Mouse (Mus musculus) lung, postnatal 0 days (tissue): Measurements from ENCODE around the gene Vrk3. TPM values are rescaled to one million over a fixed set of nuclear protein-coding genes. Genes with fewer than 3 reads are reported as not detected.

ENCODE experiments used
- ATAC-seq: fragments of 200-750 bp; cut with Nextera tagmentation; 2 replicates; pipeline ENCODE4 v1.8.0; 2017; ENCODE audit warnings: moderate library complexity
- DNase-seq: peaks from one replicate; pipeline ENCODE4 v3.0.0-alpha.2; 2016; ENCODE audit warnings: low spot score
- H3K27ac ChIP-seq: fragments of 300-500 bp; sonication (generic); 2 replicates; pipeline ENCODE4 v1.5.1; 2014; ENCODE audit warnings: antibody characterized with exemption, mild to moderate bottlenecking, low read length, mixed read lengths
- H3K27me3 ChIP-seq: fragments of 300-500 bp; sonication (generic); replicated peaks from 2 replicates; pipeline ENCODE4 v1.6.1; 2014; ENCODE audit warnings: low read length, mixed read lengths; ENCODE audit not compliant: insufficient read depth
- H3K36me3 ChIP-seq: fragments of 300-500 bp; sonication (generic); 2 replicates; pipeline ENCODE4 v1.6.1; 2014; ENCODE audit warnings: low read length, mixed read lengths; ENCODE audit not compliant: insufficient read depth
- H3K4me1 ChIP-seq: fragments of 300-500 bp; sonication (generic); 2 replicates; pipeline ENCODE4 v1.6.1; 2014; ENCODE audit warnings: antibody characterized with exemption, low read depth, low read length, mixed read lengths; ENCODE audit not compliant: insufficient read depth
- H3K4me2 ChIP-seq: fragments of 300-500 bp; sonication (generic); replicated peaks from 2 replicates; pipeline ENCODE4 v1.6.1; 2014; ENCODE audit warnings: low read depth, mild to moderate bottlenecking, low read length, moderate library complexity, mixed read lengths
- H3K4me3 ChIP-seq: fragments of 300-500 bp; sonication (generic); 2 replicates; pipeline ENCODE4 v1.5.1; 2014; ENCODE audit warnings: low read depth, low read length
- H3K9ac ChIP-seq: fragments of 300-500 bp; sonication (generic); replicated peaks from 2 replicates; pipeline ENCODE4 v1.6.1; 2014; ENCODE audit warnings: low read depth, mild to moderate bottlenecking
- H3K9me3 ChIP-seq: fragments of 300-500 bp; sonication (generic); 2 replicates; pipeline ENCODE4 v1.6.1; 2016; ENCODE audit warnings: low read length, mixed read lengths
- CTCF ChIP-seq: IDR thresholded peaks from 2 replicates; pipeline ENCODE4 v1.5.1; 2016; ENCODE audit warnings: antibody characterized with exemption, mild to moderate bottlenecking
- EP300 ChIP-seq: IDR thresholded peaks from 2 replicates; pipeline ENCODE4 v1.6.1; 2016; ENCODE audit warnings: antibody characterized with exemption, mild to moderate bottlenecking, control low read depth
- WGBS: fragments of 180-500 bp; shearing (Covaris S2); extraction: QIAGEN DNeasy Blood & Tissue Kit; methylation state at CpG from one replicate; pipeline ENCODE4 v1.1.7; 2014; 5-methylcytosine and 5-hydroxymethylcytosine counted together
- polyA plus RNA-seq: library from polyadenylated mRNA; unstranded; fragments of >200 nt; fragmentation: Nextera tagmentation; extraction: Ambion mirVana; gene quantifications from 2 replicates; pipeline ENCODE4 v1.2.1, GENCODE M21; 2015

Vrk3 gene
- polyA plus RNA-seq, 1 experiment from 2014 or later, result 48.3 TPM

DNA sequence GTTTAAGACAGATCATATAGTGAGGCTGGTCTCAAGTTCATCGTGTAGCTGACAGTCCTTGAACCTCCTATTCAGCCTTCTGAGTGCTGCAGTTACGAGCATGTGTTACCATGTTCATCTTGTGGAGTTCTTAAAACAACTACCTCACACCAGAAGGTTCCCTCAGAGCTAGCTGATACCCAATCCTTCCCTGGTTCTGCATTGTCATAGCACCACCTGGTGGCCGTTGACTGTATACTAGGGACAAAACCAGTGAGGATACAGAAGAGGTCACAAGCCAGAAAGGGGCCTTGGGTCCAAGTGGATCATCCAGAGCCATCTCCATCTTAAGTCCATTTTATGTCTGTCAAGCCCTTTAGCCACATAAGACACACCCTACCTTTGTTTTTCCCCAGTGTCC lies 76.7 kb downstream of the Vrk3 start:
- 12% methylated on average over 3 of the region's 3 CpGs for WGBS
- H3K27me3 ChIP-seq, result no peaks in the 10 kb centered on the region
- H3K9me3 ChIP-seq, result no peaks in the 10 kb centered on the region
- no peak overlapping the region for H3K27ac ChIP-seq
- DNase-seq (peak; percentile 87), ATAC-seq (peak; percentile 77)
- peak; percentile 94 for TF ChIP-seq CTCF
- TF ChIP-seq EP300, result no peak
- H3K4me3 ChIP-seq, result no peak overlapping the region
- H3K36me3 ChIP-seq, result peaks cover 12% of the 10 kb centered on the region
- no peak overlapping the region for H3K4me2 ChIP-seq
- H3K9ac ChIP-seq, result no peak overlapping the region
- H3K4me1 ChIP-seq, result no peaks in the 10 kb centered on the region

DNA sequence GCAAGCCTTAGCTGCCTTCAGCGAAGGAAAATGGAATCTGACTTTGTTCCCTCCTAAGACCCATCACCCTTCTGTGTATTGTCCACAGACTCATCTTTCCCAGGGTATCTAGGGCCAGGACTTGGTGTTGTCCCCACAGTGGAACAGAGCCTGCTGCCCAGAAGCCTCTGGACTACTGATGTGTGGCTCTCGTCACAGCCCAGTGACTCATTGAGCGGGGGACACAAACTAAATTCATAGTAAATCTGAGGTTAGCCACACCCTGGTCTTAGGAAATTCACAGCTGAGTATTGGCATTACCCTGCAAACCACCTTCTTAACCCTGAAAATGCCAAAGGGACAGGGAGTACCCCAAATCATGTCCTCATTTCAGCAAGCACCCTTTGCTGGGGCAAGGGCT lies 78.6 kb downstream of the Vrk3 start:
- Histone ChIP-seq H3K27me3 (no peaks in the 10 kb centered on the region), H3K9ac (no peak overlapping the region), H3K36me3 (peaks cover 23% of the 10 kb centered on the region), H3K4me2 (no peak overlapping the region), H3K27ac (no peak overlapping the region), H3K4me1 (no peaks in the 10 kb centered on the region), H3K9me3 (no peaks in the 10 kb centered on the region), H3K4me3 (no peak overlapping the region)
- DNase-seq (no peak), ATAC-seq (no peak)
- WGBS, result 72% methylated on average over 3 of the region's 3 CpGs
- TF ChIP-seq EP300, result no peak
- TF ChIP-seq CTCF, result no peak

Other genes starting within 250 kb of the Vrk3 start
- 0.37 and 0.46 TPM in 2 replicates for gene Mybpc2, start 223.8 kb upstream of the Vrk3 start, polyA plus RNA-seq
- gene Spib, start 216.3 kb upstream of the Vrk3 start, polyA plus RNA-seq, result 0.72 and 1.2 TPM in 2 replicates
- gene Pold1, start 199.6 kb upstream of the Vrk3 start, polyA plus RNA-seq, result 13.5 and 17.5 TPM in 2 replicates
- 74.8 and 84.3 TPM in 2 replicates for gene Nr1h2, start 194.5 kb upstream of the Vrk3 start, polyA plus RNA-seq
- 824 and 832 TPM in 2 replicates for gene Napsa, start 176.0 kb upstream of the Vrk3 start, polyA plus RNA-seq
- gene Kcnc3, start 157.7 kb upstream of the Vrk3 start, polyA plus RNA-seq, result 3.8 TPM in 2 replicates
- gene Myh14, start 77.6 kb upstream of the Vrk3 start, polyA plus RNA-seq, result 202 and 215 TPM in 2 replicates
- not detected in 2 replicates for gene Izumo2, start 39.7 kb upstream of the Vrk3 start, polyA plus RNA-seq
- gene Zfp473, start 2.6 kb downstream of the Vrk3 start, polyA plus RNA-seq, result 0.31 and 0.38 TPM in 2 replicates
- 22.7 and 23.8 TPM in 2 replicates for gene Nup62, start 67.7 kb downstream of the Vrk3 start, polyA plus RNA-seq
- 1.9 and 2.3 TPM in 2 replicates for gene Il4i1, start 68.0 kb downstream of the Vrk3 start, polyA plus RNA-seq
- 6.0 and 6.1 TPM in 2 replicates for gene Atf5, start 68.2 kb downstream of the Vrk3 start, polyA plus RNA-seq
- gene Akt1s1, start 100.6 kb downstream of the Vrk3 start, polyA plus RNA-seq, result 84.0 and 89.4 TPM in 2 replicates
- 73.2 and 84.0 TPM in 2 replicates for gene Tbc1d17, start 100.7 kb downstream of the Vrk3 start, polyA plus RNA-seq
- 39.7 and 41.3 TPM in 2 replicates for gene Pnkp, start 108.7 kb downstream of the Vrk3 start, polyA plus RNA-seq
- 276 and 288 TPM in 2 replicates for gene Ptov1, start 121.4 kb downstream of the Vrk3 start, polyA plus RNA-seq
- gene Med25, start 144.3 kb downstream of the Vrk3 start, polyA plus RNA-seq, result 54.2 and 62.5 TPM in 2 replicates
- 15.1 and 18.3 TPM in 2 replicates for gene Fuz, start 147.7 kb downstream of the Vrk3 start, polyA plus RNA-seq
- 36.1 and 39.4 TPM in 2 replicates for gene Ap2a1, start 181.1 kb downstream of the Vrk3 start, polyA plus RNA-seq
- gene Tsks, start 194.8 kb downstream of the Vrk3 start, polyA plus RNA-seq, result 0.44 and 0.57 TPM in 2 replicates
- 5.4 and 5.6 TPM in 2 replicates for gene Cpt1c, start 226.4 kb downstream of the Vrk3 start, polyA plus RNA-seq
- gene Prmt1, start 238.2 kb downstream of the Vrk3 start, polyA plus RNA-seq, result 146 and 159 TPM in 2 replicates
- gene Irf3, start 249.2 kb downstream of the Vrk3 start, polyA plus RNA-seq, result 90.4 and 96.5 TPM in 2 replicates